Mouse (Mus musculus): ENCODE data around the gene Babam2. TPM values are rescaled to one million over a fixed set of nuclear protein-coding genes. Genes with fewer than 3 reads are reported as not detected.

The Babam2 gene
- polyA plus RNA-seq, 1 experiment from 2014 or later: 47.2 TPM

DNA sequence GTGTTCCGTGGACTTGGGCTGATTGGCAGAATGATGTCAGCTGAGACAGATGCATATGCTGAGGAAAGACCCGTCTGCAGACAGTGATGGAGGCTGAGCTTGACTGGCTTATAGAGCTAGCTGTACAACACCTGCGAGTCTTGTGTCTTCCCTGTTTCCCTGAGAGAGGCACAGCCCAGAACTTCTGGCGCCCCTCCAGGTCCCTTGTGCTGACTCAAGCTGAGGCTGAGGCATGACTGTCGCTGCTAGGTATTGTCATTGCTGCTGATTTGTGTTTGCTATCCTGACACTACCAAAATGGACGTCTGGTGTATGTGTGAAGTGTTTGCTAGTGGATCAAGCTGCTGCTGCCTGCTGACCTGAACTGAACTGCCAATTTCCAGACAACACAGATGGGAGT lies 27.0 kb downstream of the Babam2 start:
- no peak for ATAC-seq (ENCODE audit: low FRiP score)
- no peaks in the 10 kb centered on the region for H3K27me3 ChIP-seq
- H3K27ac ChIP-seq: no peak overlapping the region
- no peaks in the 10 kb centered on the region for H3K36me3 ChIP-seq (replicated peaks)
- no peaks in the 10 kb centered on the region for H3K4me1 ChIP-seq
- H3K9ac ChIP-seq: no peak overlapping the region
- no peaks in the 10 kb centered on the region for H3K9me3 ChIP-seq
- no peak overlapping the region for H3K4me3 ChIP-seq (replicated peaks)
- no peak overlapping the region for H3K4me2 ChIP-seq
- WGBS: 78% methylated on average over 6 of the region's 6 CpGs

DNA sequence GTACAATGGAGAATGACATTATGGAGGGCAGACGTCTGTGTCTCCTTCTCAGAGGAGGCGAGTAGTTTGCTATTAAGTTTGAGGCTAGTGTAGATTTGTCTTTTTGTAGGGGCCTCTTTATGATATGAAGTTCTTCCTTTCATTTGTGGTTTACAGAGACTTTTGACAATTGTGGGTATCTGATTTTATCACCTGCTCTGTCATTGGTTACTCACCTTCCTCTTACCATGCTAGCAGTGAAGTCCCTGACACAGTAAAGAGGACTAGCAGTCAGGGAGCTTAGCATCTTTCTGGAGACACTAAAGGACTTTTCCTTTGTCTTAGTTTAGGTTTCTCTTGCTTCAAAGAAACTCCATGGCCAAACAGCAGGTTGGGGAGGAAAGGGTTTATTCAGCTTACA lies 28.4 kb downstream of the Babam2 start:
- Histone ChIP-seq H3K9me3 (no peaks in the 10 kb centered on the region), H3K27ac (no peak overlapping the region), H3K36me3 (replicated peaks) (no peaks in the 10 kb centered on the region), H3K9ac (no peak overlapping the region), H3K4me2 (no peak overlapping the region), H3K27me3 (no peaks in the 10 kb centered on the region), H3K4me3 (replicated peaks) (no peak overlapping the region), H3K4me1 (no peaks in the 10 kb centered on the region)
- no peak for ATAC-seq (ENCODE audit: low FRiP score)
- 86% methylated on average over 2 of the region's 2 CpGs for WGBS

DNA sequence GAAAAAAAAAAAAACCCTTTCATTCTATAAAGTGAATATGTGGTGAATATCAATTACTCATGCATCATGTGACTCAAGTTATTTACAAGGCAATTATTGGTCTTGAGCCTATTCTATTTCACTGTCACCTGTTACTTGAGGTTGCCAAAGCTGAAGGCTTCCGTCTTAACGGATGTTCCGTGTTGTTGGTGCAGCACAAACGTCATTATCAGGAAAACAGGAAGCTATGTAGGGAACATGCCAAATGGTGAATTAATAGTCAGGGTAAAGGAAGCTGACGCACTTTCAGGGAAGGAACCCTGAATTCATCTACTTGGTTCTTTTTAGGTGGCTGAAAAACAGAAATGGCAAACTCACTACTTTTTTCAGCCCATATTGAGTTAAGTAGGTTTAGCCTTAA lies 30.0 kb downstream of the Babam2 start:
- no peak overlapping the region for H3K4me2 ChIP-seq
- no peaks in the 10 kb centered on the region for H3K27me3 ChIP-seq
- H3K9me3 ChIP-seq: no peaks in the 10 kb centered on the region
- H3K4me3 ChIP-seq (replicated peaks): no peak overlapping the region
- ATAC-seq (ENCODE audit: low FRiP score): no peak
- no peaks in the 10 kb centered on the region for H3K4me1 ChIP-seq
- no peak overlapping the region for H3K9ac ChIP-seq
- H3K36me3 ChIP-seq (replicated peaks): no peaks in the 10 kb centered on the region
- no peak overlapping the region for H3K27ac ChIP-seq
- 74% methylated on average over 5 of the region's 5 CpGs for WGBS

DNA sequence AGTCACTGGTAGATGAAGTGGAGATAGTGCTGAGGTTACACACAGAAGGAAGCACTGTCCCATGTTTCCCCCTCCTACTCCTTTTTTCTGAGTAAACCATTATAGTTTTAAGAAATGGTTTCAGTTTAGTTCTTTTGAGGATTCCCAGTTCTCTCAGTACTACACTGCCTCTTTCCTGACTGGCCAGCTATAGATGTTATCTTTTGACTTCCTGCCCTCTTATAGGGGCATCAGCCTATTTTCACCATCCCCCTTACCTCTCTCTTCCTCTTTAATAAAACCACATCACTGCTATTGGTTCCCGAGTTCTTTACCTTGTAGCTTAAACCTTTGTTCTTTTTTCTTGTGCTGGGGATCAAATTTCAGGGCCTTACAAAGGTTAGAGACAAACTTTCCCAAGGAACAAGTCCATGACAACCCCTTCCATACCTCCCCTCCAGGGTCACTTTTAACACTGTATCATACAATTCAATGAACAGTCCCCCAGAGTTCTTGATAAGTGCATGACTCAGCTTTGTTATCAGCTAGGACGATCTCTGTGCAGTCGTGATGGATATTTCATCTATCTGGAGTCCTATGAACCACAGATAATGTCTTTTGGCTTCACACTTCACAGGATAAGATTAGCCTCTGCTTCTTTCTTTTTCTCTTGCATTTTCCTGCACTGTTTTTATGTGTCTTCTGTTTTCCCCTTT lies 35.3 kb downstream of the Babam2 start:
- no peak for ATAC-seq (ENCODE audit: low FRiP score)
- Histone ChIP-seq H3K9me3 (no peaks in the 10 kb centered on the region), H3K36me3 (replicated peaks) (no peaks in the 10 kb centered on the region), H3K9ac (no peak overlapping the region), H3K4me1 (no peaks in the 10 kb centered on the region), H3K27me3 (no peaks in the 10 kb centered on the region), H3K4me3 (replicated peaks) (no peak overlapping the region), H3K4me2 (no peak overlapping the region), H3K27ac (no peak overlapping the region)
- WGBS: 46% methylated on average over 3 of the region's 3 CpGs

DNA sequence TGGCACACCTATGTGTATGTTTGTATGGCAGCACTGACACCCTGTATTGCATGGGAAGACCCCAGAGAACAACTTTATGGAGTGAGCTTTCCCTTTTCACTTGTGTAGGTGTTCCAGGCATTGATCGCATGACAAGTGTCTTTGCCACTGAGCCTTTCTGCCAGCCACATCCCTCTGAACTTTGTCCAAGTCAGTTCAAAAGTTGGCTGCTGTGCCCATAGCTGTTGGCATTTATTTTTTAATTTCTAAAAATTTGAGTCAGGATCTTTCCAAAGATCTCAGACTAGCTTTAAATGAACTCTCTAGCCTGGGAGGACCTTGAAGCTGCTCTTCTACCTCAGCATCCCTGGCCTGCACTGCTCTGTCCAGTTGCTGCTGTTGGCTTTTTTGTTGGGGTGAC lies 44.4 kb downstream of the Babam2 start:
- Histone ChIP-seq H3K4me2 (no peak overlapping the region), H3K27me3 (no peaks in the 10 kb centered on the region), H3K36me3 (replicated peaks) (no peaks in the 10 kb centered on the region), H3K4me1 (no peaks in the 10 kb centered on the region), H3K27ac (no peak overlapping the region), H3K9me3 (no peaks in the 10 kb centered on the region), H3K4me3 (replicated peaks) (no peak overlapping the region), H3K9ac (no peak overlapping the region)
- no peak for ATAC-seq (ENCODE audit: low FRiP score)
- 92% methylated on average over 1 of the region's 1 CpGs for WGBS

DNA sequence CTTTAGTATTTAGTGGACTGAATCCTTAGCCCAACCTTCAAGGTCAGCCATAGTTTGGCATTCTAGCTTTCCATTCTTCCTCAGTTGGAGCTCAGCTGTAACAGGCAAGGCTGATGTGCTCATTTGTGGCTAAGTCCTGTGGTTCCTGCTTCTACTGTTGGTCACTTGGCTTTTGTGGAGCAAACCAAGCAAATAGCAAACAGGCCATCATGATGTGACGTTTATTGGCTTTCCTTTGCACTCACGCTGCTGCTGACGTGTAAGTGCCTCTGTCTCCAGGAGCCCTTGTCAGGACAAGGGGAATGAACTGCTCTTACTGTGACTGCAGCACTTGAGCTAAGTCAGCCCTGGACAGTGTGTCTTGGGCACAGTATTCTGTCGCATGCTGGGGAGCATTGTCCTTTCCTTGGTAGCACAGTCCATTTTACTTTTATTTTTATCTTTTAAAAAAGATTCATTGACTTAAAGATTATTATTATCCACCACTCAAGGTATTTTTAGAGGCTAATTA lies 45.1 kb downstream of the Babam2 start:
- no peak overlapping the region for H3K27ac ChIP-seq
- no peak for ATAC-seq (ENCODE audit: low FRiP score)
- no peaks in the 10 kb centered on the region for H3K36me3 ChIP-seq (replicated peaks)
- no peak overlapping the region for H3K9ac ChIP-seq
- H3K4me1 ChIP-seq: no peaks in the 10 kb centered on the region
- WGBS: 38% methylated on average over 4 of the region's 4 CpGs
- H3K4me2 ChIP-seq: no peak overlapping the region
- H3K27me3 ChIP-seq: no peaks in the 10 kb centered on the region
- no peaks in the 10 kb centered on the region for H3K9me3 ChIP-seq
- no peak overlapping the region for H3K4me3 ChIP-seq (replicated peaks)

DNA sequence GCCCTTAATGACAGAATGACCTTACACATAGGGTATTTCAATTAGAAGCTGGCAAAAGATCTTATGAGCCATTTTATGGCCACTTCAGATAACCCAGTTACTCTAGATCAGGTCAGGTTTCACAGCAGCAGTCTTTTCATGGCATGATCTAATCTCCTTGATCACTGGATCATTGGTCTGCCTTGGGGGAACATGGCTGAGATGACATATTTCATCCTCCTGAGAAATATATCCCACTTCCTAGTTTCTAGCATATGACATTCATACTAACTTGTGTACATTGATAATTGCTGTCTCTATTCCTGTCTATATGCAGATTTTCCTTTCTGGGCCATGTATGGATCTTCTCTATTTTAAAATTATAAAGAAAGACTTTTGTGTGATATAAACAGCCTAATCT lies 51.9 kb downstream of the Babam2 start:
- no peak overlapping the region for H3K9ac ChIP-seq
- H3K36me3 ChIP-seq (replicated peaks): no peaks in the 10 kb centered on the region
- H3K4me2 ChIP-seq: no peak overlapping the region
- H3K27me3 ChIP-seq: no peaks in the 10 kb centered on the region
- no peaks in the 10 kb centered on the region for H3K9me3 ChIP-seq
- no peak overlapping the region for H3K4me3 ChIP-seq (replicated peaks)
- no peak overlapping the region for H3K27ac ChIP-seq
- H3K4me1 ChIP-seq: peaks cover 8% of the 10 kb centered on the region
- ATAC-seq (ENCODE audit: low FRiP score): no peak

DNA sequence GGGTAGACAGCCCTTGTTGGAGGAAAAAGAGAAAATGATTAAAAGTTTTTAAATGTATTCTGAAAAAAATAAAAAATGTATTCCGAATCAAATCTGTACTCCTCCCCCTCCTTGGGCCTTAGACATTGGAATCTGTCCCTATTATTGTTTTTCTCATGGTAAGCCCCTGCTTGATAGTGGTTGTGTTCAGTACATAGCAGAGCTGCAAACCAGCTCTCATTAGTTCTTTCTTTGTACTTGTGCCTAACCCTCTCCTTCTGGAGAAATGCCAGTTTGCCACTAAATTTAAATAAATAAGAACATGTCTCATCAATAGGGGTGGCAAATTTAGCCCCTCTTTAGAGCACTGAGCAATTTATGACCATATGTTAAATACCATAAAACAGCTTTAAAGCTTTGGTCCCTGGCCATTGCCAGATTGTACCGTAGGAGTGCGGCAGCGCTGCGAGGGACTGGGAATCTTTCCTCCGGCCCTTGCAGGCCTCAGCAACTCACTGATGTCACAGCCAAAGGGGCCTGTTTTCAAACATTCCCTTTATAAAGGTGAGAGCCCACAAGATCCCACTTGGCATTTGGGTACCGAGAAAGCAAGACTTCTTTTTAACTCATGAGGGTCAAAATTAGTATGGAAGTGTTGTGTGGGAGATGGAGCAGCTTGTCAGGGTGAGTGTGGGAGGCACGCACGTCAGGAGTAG lies 52.9 kb downstream of the Babam2 start:
- H3K4me3 ChIP-seq (replicated peaks): no peak overlapping the region
- no peaks in the 10 kb centered on the region for H3K27me3 ChIP-seq
- H3K36me3 ChIP-seq (replicated peaks): no peaks in the 10 kb centered on the region
- ATAC-seq (ENCODE audit: low FRiP score): no peak
- H3K9me3 ChIP-seq: no peaks in the 10 kb centered on the region
- no peak overlapping the region for H3K27ac ChIP-seq
- H3K4me1 ChIP-seq: peaks cover 8% of the 10 kb centered on the region
- no peak overlapping the region for H3K9ac ChIP-seq
- no peak overlapping the region for H3K4me2 ChIP-seq
- WGBS: 80% methylated on average over 9 of the region's 9 CpGs

DNA sequence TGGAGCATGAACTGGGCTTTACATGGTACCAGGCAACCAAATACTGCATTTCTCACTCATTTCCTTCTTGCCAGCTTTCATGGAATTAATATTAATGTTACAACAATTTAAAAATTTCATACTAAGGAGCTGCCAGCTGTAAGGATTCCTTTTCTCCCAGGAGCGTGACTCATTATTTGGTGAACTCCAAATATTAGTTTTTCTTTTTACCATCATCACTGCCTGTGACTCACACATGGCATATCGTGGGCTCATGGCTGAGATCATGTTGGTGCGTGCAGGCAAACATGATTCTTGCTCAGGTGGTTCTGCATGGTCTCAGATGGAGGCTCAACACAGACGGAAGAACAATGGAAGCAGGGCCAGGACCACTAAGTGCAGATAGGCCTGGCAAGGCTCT lies 53.5 kb downstream of the Babam2 start:
- Histone ChIP-seq H3K9ac (no peak overlapping the region), H3K27ac (no peak overlapping the region), H3K4me2 (no peak overlapping the region), H3K4me3 (replicated peaks) (no peak overlapping the region), H3K4me1 (peaks cover 8% of the 10 kb centered on the region), H3K27me3 (no peaks in the 10 kb centered on the region), H3K9me3 (no peaks in the 10 kb centered on the region), H3K36me3 (replicated peaks) (no peaks in the 10 kb centered on the region)
- ATAC-seq (ENCODE audit: low FRiP score): no peak
- 94% methylated on average over 4 of the region's 4 CpGs for WGBS

DNA sequence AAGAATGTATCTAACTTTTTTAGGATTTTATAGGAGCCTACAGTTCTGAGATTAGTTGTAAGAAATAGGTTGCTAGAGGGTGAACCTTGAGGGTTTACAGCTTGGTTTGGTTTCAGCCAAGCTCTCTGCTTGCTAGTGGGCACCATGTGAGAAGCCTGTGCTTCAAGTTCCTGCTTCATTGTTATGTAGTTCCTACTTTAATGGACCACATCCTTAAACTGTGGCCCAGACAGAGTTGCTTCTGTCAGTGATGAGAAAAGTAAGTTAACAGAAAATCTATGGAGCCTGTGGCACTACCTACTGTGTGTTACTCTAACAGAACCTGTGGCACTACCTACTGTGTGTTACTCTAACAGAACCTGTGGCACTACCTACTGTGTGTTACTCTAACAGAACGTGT lies 57.1 kb downstream of the Babam2 start:
- no peak for ATAC-seq (ENCODE audit: low FRiP score)
- 84% methylated on average over 1 of the region's 1 CpGs for WGBS
- Histone ChIP-seq H3K4me3 (replicated peaks) (no peak overlapping the region), H3K27ac (no peak overlapping the region), H3K4me1 (peaks cover 5% of the 10 kb centered on the region; the same call in 1 of the 2 replicates), H3K27me3 (no peaks in the 10 kb centered on the region), H3K36me3 (replicated peaks) (no peaks in the 10 kb centered on the region), H3K9me3 (no peaks in the 10 kb centered on the region), H3K4me2 (no peak overlapping the region), H3K9ac (no peak overlapping the region)

DNA sequence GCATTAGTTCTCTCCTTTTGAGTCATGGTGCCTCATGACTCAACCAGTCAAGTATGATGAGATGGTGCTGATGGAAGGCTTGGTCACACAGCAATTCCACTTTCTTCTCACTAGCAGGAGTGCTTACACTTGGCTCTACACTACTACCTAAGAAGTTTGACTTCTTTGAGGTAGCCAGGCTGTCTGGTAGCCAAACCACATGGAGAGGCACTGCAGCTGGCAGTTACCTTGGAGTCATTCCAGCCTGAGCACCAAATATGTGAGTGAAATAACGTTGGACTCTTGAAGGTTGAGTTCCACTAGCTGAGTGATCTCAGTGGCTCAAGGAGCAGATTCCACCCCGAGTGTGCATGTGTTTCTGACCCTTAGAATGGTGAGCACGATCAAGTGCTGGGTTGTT lies 57.8 kb downstream of the Babam2 start:
- H3K27me3 ChIP-seq: no peaks in the 10 kb centered on the region
- H3K4me2 ChIP-seq: no peak overlapping the region
- H3K9ac ChIP-seq: no peak overlapping the region
- H3K9me3 ChIP-seq: no peaks in the 10 kb centered on the region
- H3K27ac ChIP-seq: no peak overlapping the region
- 90% methylated on average over 3 of the region's 3 CpGs for WGBS
- no peaks in the 10 kb centered on the region for H3K36me3 ChIP-seq (replicated peaks)
- no peak for ATAC-seq (ENCODE audit: low FRiP score)
- H3K4me1 ChIP-seq: peaks cover 5% of the 10 kb centered on the region; the same call in 1 of the 2 replicates
- H3K4me3 ChIP-seq (replicated peaks): no peak overlapping the region

DNA sequence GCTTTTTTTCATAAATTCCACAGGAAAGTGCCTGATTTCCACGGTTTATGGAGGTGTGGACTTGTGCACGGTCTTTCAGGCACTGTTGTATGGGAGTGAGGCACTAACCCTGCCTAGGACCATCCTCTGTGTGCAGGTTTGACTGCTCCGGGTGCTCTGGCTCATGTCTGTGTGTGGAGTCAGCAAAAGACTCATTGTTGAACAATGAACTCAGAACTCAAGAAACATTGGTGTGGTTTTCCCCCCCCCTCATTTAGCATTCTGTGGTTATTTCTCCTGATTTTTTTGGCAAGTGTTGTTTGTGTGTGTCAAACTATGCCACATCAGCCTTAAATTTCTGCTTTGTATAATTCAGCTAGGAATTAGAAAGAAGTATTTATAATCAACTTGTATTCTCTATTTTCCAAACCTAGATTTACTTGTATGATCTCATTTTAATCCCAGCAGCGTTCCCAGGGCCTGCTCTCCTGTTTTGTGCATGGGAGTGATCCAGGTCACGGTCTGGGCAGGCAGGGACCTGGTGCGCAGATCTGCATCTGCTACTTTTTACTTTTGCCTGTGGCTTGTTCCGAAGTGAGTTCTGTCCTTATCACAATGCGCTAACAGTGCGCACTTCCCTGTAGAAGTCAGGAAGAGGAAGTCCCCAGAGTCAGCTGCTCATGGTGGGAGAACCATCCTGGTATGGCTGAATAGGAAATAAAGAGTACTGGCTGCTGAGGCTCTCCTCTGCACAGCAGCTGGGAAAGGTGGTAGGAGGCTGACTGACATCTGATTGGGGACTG lies 61.0 kb downstream of the Babam2 start:
- 90% methylated on average over 9 of the region's 9 CpGs for WGBS
- Histone ChIP-seq H3K4me3 (replicated peaks) (no peak overlapping the region), H3K27ac (no peak overlapping the region), H3K9me3 (no peaks in the 10 kb centered on the region), H3K36me3 (replicated peaks) (no peaks in the 10 kb centered on the region), H3K4me2 (no peak overlapping the region), H3K9ac (no peak overlapping the region), H3K27me3 (no peaks in the 10 kb centered on the region), H3K4me1 (no peaks in the 10 kb centered on the region)
- no peak for ATAC-seq (ENCODE audit: low FRiP score)

Measured in forebrain, embryonic 12.5 days (tissue).